Mouse (Mus musculus): ENCODE measurements at regions not wholly inside any gene's neighbourhood (a gene's known extent, or its start where the extent isn't known, plus 50 kb on each side); places are given as distances from the start of the nearest gene placed in this dataset.

- Histone ChIP-seq H3K36me3 (ENCODE audit: control insufficient read depth, insufficient read depth, low read length) (no peaks in the 10 kb centered on the region), H3K27me3 (ENCODE audit: control insufficient read depth, insufficient read depth, low read length) (no peaks in the 10 kb centered on the region), H3K4me3 (ENCODE audit: control insufficient read depth, low read depth, low read length) (no peak overlapping the region), H3K4me1 (ENCODE audit: control insufficient read depth, insufficient read depth, low read length) (no peaks in the 10 kb centered on the region), H3K27ac (ENCODE audit: control insufficient read depth, insufficient read depth, low read depth, low read length) (no peak overlapping the region)
- TF ChIP-seq CTCF (IDR thresholded peaks at IDR 0.05; ENCODE audit: control insufficient read depth, insufficient read depth, insufficient replicate concordance, low read depth, low read length) (no peak), POLR2A (IDR thresholded peaks at IDR 0.05; ENCODE audit: control insufficient read depth, low read depth, low read length) (no peak)
These were observed 584.7 kb upstream of the Dpp10 start for GRCm38 (mm10) chr1:124630084-124630483.

- H3K4me3 ChIP-seq (ENCODE audit: control insufficient read depth, low read depth, low read length): no peak overlapping the region
- no peak for TF ChIP-seq POLR2A (IDR thresholded peaks at IDR 0.05; ENCODE audit: control insufficient read depth, low read depth, low read length)
- H3K4me1 ChIP-seq (ENCODE audit: control insufficient read depth, insufficient read depth, low read length): no peaks in the 10 kb centered on the region
- no peak overlapping the region for H3K27ac ChIP-seq (ENCODE audit: control insufficient read depth, insufficient read depth, low read depth, low read length)
- H3K27me3 ChIP-seq (ENCODE audit: control insufficient read depth, insufficient read depth, low read length): no peaks in the 10 kb centered on the region
- no peaks in the 10 kb centered on the region for H3K36me3 ChIP-seq (ENCODE audit: control insufficient read depth, insufficient read depth, low read length)
These were observed 539.3 kb upstream of the Dpp10 start for GRCm38 (mm10) chr1:124584620-124585019.

Data from testis, adult 2 months (tissue).